14 mouse cellular contexts compared by ENCODE assay signal in the genomic region with DNA sequence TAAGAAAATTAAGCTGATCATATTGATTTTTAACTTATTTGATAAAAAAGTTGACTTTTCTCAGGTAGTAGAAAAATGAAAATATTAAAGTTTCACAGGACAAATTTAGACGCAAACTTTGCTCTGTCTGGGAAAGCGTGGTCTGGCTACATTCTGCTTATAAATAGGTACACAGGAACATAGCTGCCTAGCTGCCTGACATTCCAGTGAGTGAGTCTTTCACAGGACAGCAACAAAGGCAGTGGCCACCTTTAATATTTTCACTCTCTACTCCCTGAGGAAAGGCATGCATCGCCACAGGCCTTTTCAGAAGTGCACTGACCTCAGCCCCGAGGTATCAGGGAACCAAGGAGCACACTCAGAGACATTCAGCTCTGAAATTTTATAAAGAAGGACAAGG.
"Had no signal": no experiment of that assay in that cellular context is flagged by ENCODE, and none has a peak within 500 bp of the region (broad histone marks: within the 10 kb centered on the region; RNA-seq: fewer than 3 reads in every experiment).

No protein-coding gene starts in this region.

- H3K9ac ChIP-seq: limb, embryonic 13.5 days; liver, embryonic 13.5 days had no signal

- H3K27ac ChIP-seq: kidney, postnatal 0 days; layer of hippocampus, adult 2 months; limb, embryonic 10.5 days; limb, embryonic 13.5 days; liver, embryonic 13.5 days had no signal

- DNase-seq: kidney, postnatal 25 days; layer of hippocampus, adult 9-11 months; liver, embryonic 13.5 days; lung, adult 2 months; lung, postnatal 14 days; lung, postnatal 4 days; midbrain, embryonic 14.5 days; thymus, adult 18-20 months; thymus, postnatal 36 days had no signal

- H3K27me3 ChIP-seq: limb, embryonic 13.5 days; liver, embryonic 13.5 days had no signal

- H3K4me2 ChIP-seq: limb, embryonic 13.5 days; liver, embryonic 13.5 days; midbrain, embryonic 11.5 days had no signal

- H3K4me3 ChIP-seq: layer of hippocampus, adult 2 months; limb, embryonic 10.5 days; limb, embryonic 13.5 days; liver, embryonic 13.5 days had no signal

- H3K4me1 ChIP-seq: limb, embryonic 10.5 days; liver, embryonic 13.5 days had no signal

- H3K9me3 ChIP-seq: limb, embryonic 10.5 days; limb, embryonic 13.5 days; liver, embryonic 13.5 days had no signal

- H3K36me3 ChIP-seq: limb, embryonic 10.5 days; liver, embryonic 13.5 days had no signal
